Mouse (Mus musculus): ENCODE measurements around the gene Fam129c. TPM values are rescaled to one million over a fixed set of nuclear protein-coding genes. Genes with fewer than 3 reads are reported as not detected.

Fam129c gene
- polyA plus RNA-seq, 1 experiment, result 23.9 TPM

GRCm38 (mm10) chr8:71566501-71566900 is 30.9 kb upstream of the Fam129c start, which contains the start of gene Nxnl1:
Nxnl1 (minus strand) TSS chr8:71566601.
- no peak for TF ChIP-seq POLR2A (IDR thresholded peaks at IDR 0.05; ENCODE audit: control insufficient read depth, extremely low read depth, insufficient read depth, low read length, poor library complexity)
- TF ChIP-seq CTCF (IDR thresholded peaks at IDR 0.05; ENCODE audit: borderline replicate concordance, control insufficient read depth, extremely low read depth, insufficient read depth, low read length, poor library complexity), result no peak
- Histone ChIP-seq H3K4me1 (replicated peaks; ENCODE audit: control insufficient read depth, insufficient read depth, low read length) (peaks cover 36% of the 10 kb centered on the region), H3K27me3 (ENCODE audit: control insufficient read depth, insufficient read depth, low read length) (no peaks in the 10 kb centered on the region), H3K27ac (ENCODE audit: control insufficient read depth, insufficient read depth, low read length) (no peak within 1 kb of the TSS), H3K4me3 (ENCODE audit: control insufficient read depth, insufficient read depth, low read length) (no peak within 1 kb of the TSS), H3K36me3 (ENCODE audit: control insufficient read depth, insufficient read depth, low read length) (no peaks in the 10 kb centered on the region)
- DNase-seq, result no peak
- WGBS, result 96% methylated on average over 3 of the region's 3 CpGs

- DNase-seq, result no peak
- no peak overlapping the region for H3K4me3 ChIP-seq (ENCODE audit: control insufficient read depth, insufficient read depth, low read length)
- H3K27me3 ChIP-seq (ENCODE audit: control insufficient read depth, insufficient read depth, low read length), result no peaks in the 10 kb centered on the region
- H3K27ac ChIP-seq (ENCODE audit: control insufficient read depth, insufficient read depth, low read length), result no peak overlapping the region
- H3K4me1 ChIP-seq (replicated peaks; ENCODE audit: control insufficient read depth, insufficient read depth, low read length), result peaks cover 35% of the 10 kb centered on the region
- no peak for TF ChIP-seq POLR2A (IDR thresholded peaks at IDR 0.05; ENCODE audit: control insufficient read depth, extremely low read depth, insufficient read depth, low read length, poor library complexity)
- TF ChIP-seq CTCF (IDR thresholded peaks at IDR 0.05; ENCODE audit: borderline replicate concordance, control insufficient read depth, extremely low read depth, insufficient read depth, low read length, poor library complexity), result no peak
- H3K36me3 ChIP-seq (ENCODE audit: control insufficient read depth, insufficient read depth, low read length), result no peaks in the 10 kb centered on the region
- 94% methylated on average over 7 of the region's 7 CpGs for WGBS
Measured at GRCm38 (mm10) chr8:71567587-71567986, 29.9 kb upstream of the Fam129c start.

- TF ChIP-seq CTCF (IDR thresholded peaks at IDR 0.05; ENCODE audit: borderline replicate concordance, control insufficient read depth, extremely low read depth, insufficient read depth, low read length, poor library complexity), result no peak
- no peak for TF ChIP-seq POLR2A (IDR thresholded peaks at IDR 0.05; ENCODE audit: control insufficient read depth, extremely low read depth, insufficient read depth, low read length, poor library complexity)
- peak within 1 kb of the TSS; percentile 31; the same call in 1 of the 2 replicates for H3K27ac ChIP-seq (ENCODE audit: control insufficient read depth, insufficient read depth, low read length)
- H3K36me3 ChIP-seq (ENCODE audit: control insufficient read depth, insufficient read depth, low read length), result no peaks in the 10 kb centered on the region
- DNase-seq, result no peak
- no peaks in the 10 kb centered on the region for H3K27me3 ChIP-seq (ENCODE audit: control insufficient read depth, insufficient read depth, low read length)
- H3K4me1 ChIP-seq (replicated peaks; ENCODE audit: control insufficient read depth, insufficient read depth, low read length), result peaks cover 36% of the 10 kb centered on the region
- peak within 1 kb of the TSS; percentile 55 for H3K4me3 ChIP-seq (ENCODE audit: control insufficient read depth, insufficient read depth, low read length)
- 60% methylated on average over 13 of the region's 13 CpGs for WGBS
Measured at GRCm38 (mm10) chr8:71568387-71568937, 29.0 kb upstream of the Fam129c start, which contains the start of gene Slc27a1. Slc27a1 (plus strand) TSS chr8:71568882.

- no peak for TF ChIP-seq POLR2A (IDR thresholded peaks at IDR 0.05; ENCODE audit: control insufficient read depth, extremely low read depth, insufficient read depth, low read length, poor library complexity)
- TF ChIP-seq CTCF (IDR thresholded peaks at IDR 0.05; ENCODE audit: borderline replicate concordance, control insufficient read depth, extremely low read depth, insufficient read depth, low read length, poor library complexity), result no peak
- H3K4me3 ChIP-seq (ENCODE audit: control insufficient read depth, insufficient read depth, low read length), result no peak overlapping the region
- peaks cover 36% of the 10 kb centered on the region for H3K4me1 ChIP-seq (replicated peaks; ENCODE audit: control insufficient read depth, insufficient read depth, low read length)
- no peak for DNase-seq
- no peaks in the 10 kb centered on the region for H3K36me3 ChIP-seq (ENCODE audit: control insufficient read depth, insufficient read depth, low read length)
- 85% methylated on average over 6 of the region's 6 CpGs for WGBS
- H3K27ac ChIP-seq (ENCODE audit: control insufficient read depth, insufficient read depth, low read length), result peak overlapping the region; percentile 31; the same call in 1 of the 2 replicates
- no peaks in the 10 kb centered on the region for H3K27me3 ChIP-seq (ENCODE audit: control insufficient read depth, insufficient read depth, low read length)
Measured at GRCm38 (mm10) chr8:71568941-71569340, 28.5 kb upstream of the Fam129c start.

- H3K27me3 ChIP-seq (ENCODE audit: control insufficient read depth, insufficient read depth, low read length), result no peaks in the 10 kb centered on the region
- TF ChIP-seq CTCF (IDR thresholded peaks at IDR 0.05; ENCODE audit: borderline replicate concordance, control insufficient read depth, extremely low read depth, insufficient read depth, low read length, poor library complexity) (no peak), POLR2A (IDR thresholded peaks at IDR 0.05; ENCODE audit: control insufficient read depth, extremely low read depth, insufficient read depth, low read length, poor library complexity) (no peak)
- H3K27ac ChIP-seq (ENCODE audit: control insufficient read depth, insufficient read depth, low read length), result peak overlapping the region; percentile 31; the same call in 1 of the 2 replicates
- WGBS, result 8% methylated on average over 51 of the region's 51 CpGs
- H3K36me3 ChIP-seq (ENCODE audit: control insufficient read depth, insufficient read depth, low read length), result no peaks in the 10 kb centered on the region
- H3K4me1 ChIP-seq (replicated peaks; ENCODE audit: control insufficient read depth, insufficient read depth, low read length), result peaks cover 39% of the 10 kb centered on the region
- peak overlapping the region; percentile 55 for H3K4me3 ChIP-seq (ENCODE audit: control insufficient read depth, insufficient read depth, low read length)
- DNase-seq, result peak; percentile 60
Measured at GRCm38 (mm10) chr8:71569366-71570290, 27.8 kb upstream of the Fam129c start.

GRCm38 (mm10) chr8:71570291-71570954 is 27.0 kb upstream of the Fam129c start:
- TF ChIP-seq CTCF (IDR thresholded peaks at IDR 0.05; ENCODE audit: borderline replicate concordance, control insufficient read depth, extremely low read depth, insufficient read depth, low read length, poor library complexity) (no peak), POLR2A (IDR thresholded peaks at IDR 0.05; ENCODE audit: control insufficient read depth, extremely low read depth, insufficient read depth, low read length, poor library complexity) (no peak)
- DNase-seq, result peak; percentile 85
- Histone ChIP-seq H3K4me3 (ENCODE audit: control insufficient read depth, insufficient read depth, low read length) (peak overlapping the region; percentile 55), H3K36me3 (ENCODE audit: control insufficient read depth, insufficient read depth, low read length) (no peaks in the 10 kb centered on the region), H3K27ac (ENCODE audit: control insufficient read depth, insufficient read depth, low read length) (peak overlapping the region; percentile 9; the same call in 1 of the 2 replicates), H3K4me1 (replicated peaks; ENCODE audit: control insufficient read depth, insufficient read depth, low read length) (peaks cover 39% of the 10 kb centered on the region), H3K27me3 (ENCODE audit: control insufficient read depth, insufficient read depth, low read length) (no peaks in the 10 kb centered on the region)
- WGBS, result under 1% methylated on average over 41 of the region's 41 CpGs
